Comparison of ENCODE assay signal across 11 mouse cellular contexts in genomic region chr9:56870778-56871177, GRCm38 (mm10). TPM values are rescaled to one million over a fixed set of nuclear protein-coding genes. Genes with fewer than 3 reads are reported as not detected.
DNase-seq lines count a peak whose midpoint lies in the region; ATAC-seq and TF ChIP-seq lines count a peak whose summit lies in the region.
"Had no signal": no experiment of that assay in that cellular context is flagged by ENCODE, and none has a peak within 500 bp of the region (broad histone marks: within the 10 kb centered on the region; RNA-seq: fewer than 3 reads in every experiment).

No protein-coding gene starts in this region.

- H3K27ac ChIP-seq in heart, postnatal 0 days (ENCODE audit: low read depth): peak overlapping the region; percentile 76
- H3K27ac ChIP-seq in intestine, embryonic 15.5 days: peak overlapping the region; percentile 52
- H3K27ac ChIP-seq: liver, embryonic 14.5 days had no signal

- no peak for TF ChIP-seq EP300 in heart, postnatal 0 days (IDR thresholded peaks at IDR 0.05; ENCODE audit: low read depth)

- H3K36me3 ChIP-seq in heart, postnatal 0 days (replicated peaks; ENCODE audit: control insufficient read depth, insufficient read depth, low read length): no peaks in the 10 kb centered on the region
- H3K36me3 ChIP-seq in intestine, embryonic 15.5 days: no peaks in the 10 kb centered on the region

- peak overlapping the region; percentile 40 for H3K4me2 ChIP-seq in heart, postnatal 0 days (ENCODE audit: low read depth, low read length)
- peak overlapping the region; percentile 15; the same call in 1 of the 2 replicates for H3K4me2 ChIP-seq in intestine, embryonic 15.5 days (replicated peaks)

- no peak for TF ChIP-seq CTCF in heart, postnatal 0 days (IDR thresholded peaks at IDR 0.05; ENCODE audit: low read depth)

- 12% methylated on average over 10 of the region's 10 CpGs for WGBS in heart, postnatal 0 days
- 51% methylated on average over 10 of the region's 10 CpGs for WGBS in intestine, embryonic 15.5 days

- H3K9ac ChIP-seq in heart, postnatal 0 days (replicated peaks; ENCODE audit: low read depth, low read length): peak overlapping the region; percentile 21; the same call in 1 of the 2 replicates
- no peak overlapping the region for H3K9ac ChIP-seq in intestine, embryonic 15.5 days
- H3K9ac ChIP-seq: liver, embryonic 14.5 days had no signal

- H3K27me3 ChIP-seq in heart, postnatal 0 days (ENCODE audit: control insufficient read depth, insufficient read depth, low read length): no peaks in the 10 kb centered on the region
- H3K27me3 ChIP-seq in intestine, embryonic 15.5 days (replicated peaks): no peaks in the 10 kb centered on the region

- H3K9me3 ChIP-seq in heart, postnatal 0 days (replicated peaks; ENCODE audit: control insufficient read depth, low read length): no peaks in the 10 kb centered on the region
- H3K9me3 ChIP-seq in intestine, embryonic 15.5 days: no peaks in the 10 kb centered on the region

- H3K4me3 ChIP-seq in heart, postnatal 0 days (ENCODE audit: low read depth, low read length): no peak overlapping the region
- H3K4me3 ChIP-seq in intestine, embryonic 15.5 days (replicated peaks): no peak overlapping the region

- no peak for ATAC-seq in heart, postnatal 0 days (ENCODE audit: insufficient read depth, low read depth)
- no peak for ATAC-seq in intestine, embryonic 15.5 days

- DNase-seq in heart, postnatal 0 days (ENCODE audit: low spot score): peak; percentile 16
- no peak for DNase-seq in heart, adult 11 months
- DNase-seq in 3134 (ENCODE audit: extremely low read depth, insufficient read length, low spot score): peak; percentile 51
- peak; percentile 88 for DNase-seq in 3T3-L1 (ENCODE audit: low read depth, low spot score)
- no peak for DNase-seq in urinary bladder, adult 2 months (ENCODE audit: low spot score)
- no peak for DNase-seq in cerebellum, adult 8-10 months
- DNase-seq: layer of hippocampus, postnatal 36 days; midbrain, embryonic 14.5 days; thymus, postnatal 14 days had no signal

- H3K4me1 ChIP-seq in heart, postnatal 0 days (ENCODE audit: control insufficient read depth, insufficient read depth): peaks cover 69% of the 10 kb centered on the region
- H3K4me1 ChIP-seq in intestine, embryonic 15.5 days (replicated peaks): peaks cover 67% of the 10 kb centered on the region

RNA-seq across cellular contexts. Expression of gene Cspg4, which starts 5.9 kb away (rescaled TPM):
- 62.4 and 93.5 TPM in 2 replicates for total RNA-seq in heart, postnatal 0 days (2014; rRNA removed; ENCODE audit: low replicate concordance)
- polyA plus RNA-seq in heart, postnatal 0 days (2015; fragmentation: Nextera tagmentation; extraction: Ambion mirVana): 14.4 and 17.4 TPM in 2 replicates
- polyA plus RNA-seq in intestine, embryonic 15.5 days (2015; fragmentation: Nextera tagmentation; extraction: Ambion mirVana): 19.0 and 20.1 TPM in 2 replicates
- 27.7 and 39.1 TPM in 2 replicates for polyA plus RNA-seq in urinary bladder, adult 2 months (2012; rRNA removed)

RNA-seq across cellular contexts. Expression of gene Odf3l1, which starts 6.3 kb away (rescaled TPM):
- total RNA-seq in heart, postnatal 0 days (2014; rRNA removed; ENCODE audit: low replicate concordance): not detected in 2 replicates
- 0.12 and 0.36 TPM in 2 replicates for polyA plus RNA-seq in heart, postnatal 0 days (2015; fragmentation: Nextera tagmentation; extraction: Ambion mirVana)
- polyA plus RNA-seq in intestine, embryonic 15.5 days (2015; fragmentation: Nextera tagmentation; extraction: Ambion mirVana): 1.2 and 1.3 TPM in 2 replicates
- polyA plus RNA-seq in urinary bladder, adult 2 months (2012; rRNA removed): 0.96 and 1.1 TPM in 2 replicates
- total RNA-seq: layer of hippocampus, postnatal 36 days had no signal
- polyA plus RNA-seq: liver, embryonic 14.5 days; midbrain, embryonic 14.5 days had no signal

RNA-seq across cellular contexts. Expression of gene Snx33, which starts 57.4 kb away (rescaled TPM):
- total RNA-seq in heart, postnatal 0 days (2014; rRNA removed; ENCODE audit: low replicate concordance): 11.4 and 13.5 TPM in 2 replicates
- polyA plus RNA-seq in heart, postnatal 0 days (2015; fragmentation: Nextera tagmentation; extraction: Ambion mirVana): 4.4 and 5.2 TPM in 2 replicates
- polyA plus RNA-seq in intestine, embryonic 15.5 days (2015; fragmentation: Nextera tagmentation; extraction: Ambion mirVana): 6.2 and 6.3 TPM in 2 replicates
- 21.3 and 24.1 TPM in 2 replicates for polyA plus RNA-seq in urinary bladder, adult 2 months (2012; rRNA removed)

Comparison
In these comparisons a context has a peak if more than half of its experiments do, and no peak if none do; other contexts are left out.
1. DNase-seq: peak in heart, postnatal 0 days (single experiment), 3134 (single experiment) and 3T3-L1 (single experiment); none in heart, adult 11 months (single experiment), urinary bladder, adult 2 months (single experiment) and cerebellum, adult 8-10 months (single experiment).